Mouse (Mus musculus) bone marrow, adult 2 months (tissue): ENCODE measurements around the gene Ttc7b.

Source experiments
- CTCF ChIP-seq: fragments of 200-500 bp; IDR thresholded peaks from 2 replicates; pipeline ENCODE4 v1.5.1; 2011; ENCODE audit warnings: low read length, control low read depth; ENCODE audit not compliant: control insufficient read depth, insufficient read depth
- POLR2A ChIP-seq: fragments of 200-500 bp; IDR thresholded peaks from 2 replicates; pipeline ENCODE4 v1.6.1; 2011; ENCODE audit warnings: low read depth, mild to moderate bottlenecking, control low read depth, low read length, borderline replicate concordance; ENCODE audit not compliant: control insufficient read depth

GRCm38 (mm10) chr12:100503659-100504058 lies 17.0 kb downstream of the Ttc7b start:
- no peak for TF ChIP-seq CTCF
- no peak for TF ChIP-seq POLR2A
